Mouse (Mus musculus): ENCODE results near the gene Fkbp15.

Fkbp15 gene

GRCm38 (mm10) chr4:62318294-62318693 lies 42.1 kb downstream of the Fkbp15 start:
- no peak for DNase-seq (ENCODE audit: low read depth, low spot score)

- DNase-seq (ENCODE audit: low read depth, low spot score), result no peak
Observed at GRCm38 (mm10) chr4:62316456-62316855, 43.9 kb downstream of the Fkbp15 start.

GRCm38 (mm10) chr4:62314516-62314915 lies 45.8 kb downstream of the Fkbp15 start:
- no peak for DNase-seq (ENCODE audit: low read depth, low spot score)

- no peak for DNase-seq (ENCODE audit: low read depth, low spot score)
Observed at GRCm38 (mm10) chr4:62313641-62314211, 46.6 kb downstream of the Fkbp15 start.

GRCm38 (mm10) chr4:62312821-62313220 lies 47.5 kb downstream of the Fkbp15 start:
- no peak for DNase-seq (ENCODE audit: low read depth, low spot score)

GRCm38 (mm10) chr4:62308406-62308805 lies 51.9 kb downstream of the Fkbp15 start:
- no peak for DNase-seq (ENCODE audit: low read depth, low spot score)

- DNase-seq (ENCODE audit: low read depth, low spot score), result peak; percentile 22
Observed at GRCm38 (mm10) chr4:62306840-62307239, 53.5 kb downstream of the Fkbp15 start.

GRCm38 (mm10) chr4:62306301-62306700 lies 54.0 kb downstream of the Fkbp15 start:
- no peak for DNase-seq (ENCODE audit: low read depth, low spot score)

GRCm38 (mm10) chr4:62303288-62303687 lies 57.1 kb downstream of the Fkbp15 start:
- DNase-seq (ENCODE audit: low read depth, low spot score), result no peak

- no peak for DNase-seq (ENCODE audit: low read depth, low spot score)
Observed at GRCm38 (mm10) chr4:62302795-62303194, 57.6 kb downstream of the Fkbp15 start.

GRCm38 (mm10) chr4:62300001-62300400 lies 60.3 kb downstream of the Fkbp15 start:
- no peak for DNase-seq (ENCODE audit: low read depth, low spot score)

- no peak for DNase-seq (ENCODE audit: low read depth, low spot score)
Observed at GRCm38 (mm10) chr4:62297280-62298130, 62.8 kb downstream of the Fkbp15 start.

- DNase-seq (ENCODE audit: low read depth, low spot score), result no peak
Observed at GRCm38 (mm10) chr4:62294741-62295140, 65.6 kb downstream of the Fkbp15 start.

GRCm38 (mm10) chr4:62293219-62293861 lies 67.0 kb downstream of the Fkbp15 start:
- no peak for DNase-seq (ENCODE audit: low read depth, low spot score)

- no peak for DNase-seq (ENCODE audit: low read depth, low spot score)
Observed at GRCm38 (mm10) chr4:62292461-62293180, 67.7 kb downstream of the Fkbp15 start.

- no peak for DNase-seq (ENCODE audit: low read depth, low spot score)
Observed at GRCm38 (mm10) chr4:62290816-62291505, 69.4 kb downstream of the Fkbp15 start.

- DNase-seq (ENCODE audit: low read depth, low spot score), result no peak
Observed at GRCm38 (mm10) chr4:62289226-62289625, 71.1 kb downstream of the Fkbp15 start.

- no peak for DNase-seq (ENCODE audit: low read depth, low spot score)
Observed at GRCm38 (mm10) chr4:62286992-62287900, 73.1 kb downstream of the Fkbp15 start.

GRCm38 (mm10) chr4:62286257-62286991 lies 73.9 kb downstream of the Fkbp15 start:
- DNase-seq (ENCODE audit: low read depth, low spot score), result peak; percentile 52

- DNase-seq (ENCODE audit: low read depth, low spot score), result no peak
Observed at GRCm38 (mm10) chr4:62285576-62285975, 74.8 kb downstream of the Fkbp15 start.

Measured in WW6 (cell line).